Mouse (Mus musculus) megakaryocyte, embryonic 14.5 days (primary cell): ENCODE results near the gene Clasp1.

Source experiments
- FLI1 ChIP-seq: IDR thresholded peaks from 2 replicates; pipeline ENCODE4 v1.6.1; 2012; ENCODE audit warnings: low read length, inconsistent platforms, mixed read lengths
- GATA1 ChIP-seq: IDR thresholded peaks from 3 replicates; pipeline ENCODE4 v1.6.1; 2012; ENCODE audit warnings: mixed read lengths, low read length, inconsistent platforms, borderline replicate concordance

- TF ChIP-seq FLI1 (no peak), GATA1 (no peak)
Observed at GRCm38 (mm10) chr1:118542880-118543279, 154.0 kb downstream of the Clasp1 start.
